Mouse (Mus musculus) layer of hippocampus, adult 11-12 months (tissue): ENCODE data around the gene Smarcc1.

Experiments
- DNase-seq: peaks from one replicate; pipeline ENCODE4 v3.0.0; 2022; ENCODE audit warnings: low spot score

Smarcc1 gene

DNA sequence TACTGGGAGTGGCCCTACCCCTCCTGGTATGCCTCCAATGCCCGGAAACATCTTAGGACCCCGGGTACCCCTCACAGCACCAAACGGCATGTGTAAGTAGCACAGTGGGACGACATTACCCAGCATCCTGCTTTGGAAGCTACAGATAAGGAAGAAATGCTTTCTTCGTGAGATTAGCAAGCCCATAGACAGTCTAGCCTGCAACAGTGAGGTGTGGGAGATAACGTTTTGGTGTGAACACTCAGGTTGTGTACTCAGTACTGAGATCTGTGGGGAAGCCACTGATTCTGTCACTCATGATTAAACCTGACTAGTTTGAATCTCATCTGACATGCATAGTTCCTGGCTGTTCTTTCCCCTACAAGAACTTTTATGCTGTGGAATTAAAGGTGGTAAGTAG lies 117.5 kb downstream of the Smarcc1 start:
- no peak for DNase-seq

DNA sequence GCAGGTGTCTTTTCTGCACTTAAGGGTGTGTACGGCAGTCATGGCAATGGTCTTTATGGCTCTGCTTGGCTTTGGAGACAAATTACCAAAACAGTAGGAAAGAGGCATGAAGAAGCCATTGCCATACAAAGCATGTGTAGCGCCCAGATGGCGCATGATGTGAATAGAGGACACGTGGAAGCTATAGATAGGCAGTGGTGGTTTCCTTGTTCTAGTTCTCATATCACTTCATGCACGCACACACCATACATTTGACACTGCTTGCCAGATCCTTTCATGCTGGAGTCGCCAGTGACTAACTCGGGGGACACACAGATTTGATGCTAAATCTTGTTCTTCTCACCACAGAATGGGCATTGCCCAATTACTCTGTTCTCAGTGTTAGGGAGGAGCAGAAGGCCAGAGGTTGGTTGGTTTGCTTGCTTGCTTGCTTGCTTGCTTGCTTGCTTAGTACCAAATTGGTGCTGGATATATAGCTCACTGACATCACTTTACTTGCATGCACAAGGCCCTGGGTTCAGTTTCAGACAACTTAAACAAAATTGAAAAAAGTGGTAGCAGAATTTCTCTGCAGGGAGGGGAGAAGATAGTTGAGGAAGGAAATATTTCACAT lies 125.8 kb downstream of the Smarcc1 start, which contains the start of gene Cspg5:
Gene Cspg5, plus strand, starts transcription at position 563 of the 613 bp plus-strand sequence.
- DNase-seq = no peak

DNA sequence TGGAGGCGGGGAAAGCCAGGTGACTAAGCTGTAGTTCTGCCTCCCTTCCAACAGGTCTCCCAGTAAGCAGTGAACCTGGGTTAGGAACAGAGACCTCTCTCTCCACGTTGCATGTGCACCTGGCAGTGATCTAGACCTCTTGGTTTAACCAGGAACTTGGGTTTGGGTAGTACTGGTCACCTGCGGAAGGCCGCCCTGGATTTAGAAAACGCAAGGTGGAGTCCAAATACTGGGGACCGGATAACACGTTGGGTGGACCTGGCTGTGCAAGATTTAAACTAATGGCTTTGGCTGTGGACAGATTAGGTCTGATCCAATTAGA lies 127.0 kb downstream of the Smarcc1 start:
- no peak for DNase-seq

GRCm38 (mm10) chr9:110244889-110245589 lies 127.5 kb downstream of the Smarcc1 start:
- peak; percentile 57 for DNase-seq

GRCm38 (mm10) chr9:110245590-110246320 lies 128.2 kb downstream of the Smarcc1 start:
- DNase-seq = peak; percentile 60

DNA sequence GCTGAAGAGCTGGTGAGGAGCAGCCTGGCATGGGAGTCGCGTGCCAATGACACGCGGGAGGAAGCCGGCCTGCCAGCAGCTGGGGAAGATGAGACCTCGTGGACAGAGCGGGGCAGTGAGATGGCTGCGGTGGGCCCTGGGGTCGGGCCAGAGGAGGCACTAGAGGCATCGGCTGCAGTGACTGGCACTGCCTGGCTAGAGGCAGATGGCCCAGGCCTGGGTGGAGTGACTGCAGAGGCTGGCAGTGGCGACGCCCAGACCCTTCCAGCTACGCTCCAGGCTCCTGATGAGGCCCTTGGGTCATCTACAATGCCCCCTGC lies 128.8 kb downstream of the Smarcc1 start:
- DNase-seq = no peak

DNA sequence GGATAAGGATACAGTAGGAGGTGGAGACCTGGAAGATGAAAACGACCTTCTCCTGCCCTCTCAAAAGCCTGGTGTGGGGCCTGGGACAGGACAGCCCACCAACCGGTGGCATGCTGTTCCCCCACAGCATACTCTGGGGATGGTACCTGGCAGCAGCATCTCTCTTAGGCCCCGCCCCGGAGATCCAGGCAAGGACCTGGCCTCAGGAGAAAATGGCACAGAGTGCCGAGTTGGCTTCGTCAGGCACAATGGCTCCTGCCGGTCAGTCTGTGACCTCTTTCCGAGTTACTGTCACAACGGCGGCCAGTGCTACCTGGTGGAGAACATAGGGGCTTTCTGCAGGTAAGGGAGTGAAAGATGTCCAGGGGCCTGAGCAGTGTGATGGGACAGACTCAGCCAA lies 129.5 kb downstream of the Smarcc1 start:
- no peak for DNase-seq

GRCm38 (mm10) chr9:110248861-110249260 lies 131.4 kb downstream of the Smarcc1 start:
- DNase-seq = no peak

DNA sequence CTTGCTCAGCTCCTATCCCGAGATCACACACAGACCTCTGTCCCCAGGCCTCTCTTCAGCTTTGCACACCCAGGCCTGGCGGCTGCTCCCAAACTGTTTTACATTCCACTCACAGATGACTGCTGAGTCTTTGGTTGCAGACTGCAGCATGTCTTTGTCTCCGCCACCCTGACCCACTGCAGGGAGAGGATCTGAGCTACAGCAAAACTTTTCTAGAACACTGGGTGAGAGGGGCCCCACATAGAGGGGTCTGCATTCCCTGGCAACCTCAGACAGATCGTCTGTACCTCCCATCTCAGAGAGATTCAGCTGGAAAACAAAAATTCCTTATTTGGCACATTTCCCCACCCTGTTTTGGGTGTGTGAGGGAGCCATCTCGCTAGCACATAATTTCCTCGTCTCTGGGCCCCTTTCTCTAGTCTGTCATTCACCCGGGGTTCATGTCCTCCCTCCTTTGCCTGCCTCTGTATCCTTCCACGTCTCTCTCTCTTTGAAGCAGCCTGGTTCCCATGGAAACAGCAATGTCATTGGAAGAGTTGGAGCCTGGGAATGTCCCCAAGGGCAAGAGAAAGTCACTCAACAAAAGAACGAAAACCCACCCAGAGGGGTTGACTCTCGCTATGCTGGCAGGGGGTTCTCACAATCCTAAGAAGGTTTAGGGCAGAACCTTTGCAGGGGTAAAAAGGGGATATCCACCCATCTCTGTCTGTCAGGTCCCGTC lies 132.5 kb downstream of the Smarcc1 start:
- DNase-seq = peak; percentile 67

- DNase-seq = peak; percentile 29
These were observed 133.3 kb downstream of the Smarcc1 start for GRCm38 (mm10) chr9:110250776-110251175.

DNA sequence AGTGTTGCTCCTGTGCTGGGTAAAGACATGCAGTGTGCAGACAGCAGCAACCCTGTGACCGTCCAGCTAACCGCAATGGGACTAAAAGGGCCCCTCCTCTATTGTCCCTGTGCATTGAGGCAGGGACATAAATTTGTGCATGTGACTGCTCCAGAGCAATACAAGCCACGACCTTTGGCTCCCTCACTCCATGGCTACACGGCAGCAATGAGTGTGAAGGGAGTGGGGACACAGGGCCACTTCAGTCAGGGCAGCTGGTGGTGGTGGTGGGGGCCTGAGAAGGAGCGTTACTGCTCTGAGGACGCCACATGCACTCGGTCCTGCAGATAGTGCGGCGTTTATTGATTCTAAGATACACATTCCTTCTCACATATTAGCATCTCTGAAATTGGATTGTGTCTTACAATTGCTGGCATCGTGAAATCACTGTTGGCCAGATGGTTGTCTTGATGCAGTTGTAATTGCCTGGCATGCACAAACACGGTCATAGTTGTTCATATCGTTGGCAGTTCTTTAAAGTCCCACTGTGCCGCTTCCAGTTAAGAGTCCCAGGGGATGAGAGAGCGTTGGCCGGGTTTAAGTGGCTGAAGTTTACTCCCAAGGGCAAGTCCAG lies 138.0 kb downstream of the Smarcc1 start:
- DNase-seq = peak; percentile 49

GRCm38 (mm10) chr9:110258646-110259045 lies 141.1 kb downstream of the Smarcc1 start:
- DNase-seq = no peak

DNA sequence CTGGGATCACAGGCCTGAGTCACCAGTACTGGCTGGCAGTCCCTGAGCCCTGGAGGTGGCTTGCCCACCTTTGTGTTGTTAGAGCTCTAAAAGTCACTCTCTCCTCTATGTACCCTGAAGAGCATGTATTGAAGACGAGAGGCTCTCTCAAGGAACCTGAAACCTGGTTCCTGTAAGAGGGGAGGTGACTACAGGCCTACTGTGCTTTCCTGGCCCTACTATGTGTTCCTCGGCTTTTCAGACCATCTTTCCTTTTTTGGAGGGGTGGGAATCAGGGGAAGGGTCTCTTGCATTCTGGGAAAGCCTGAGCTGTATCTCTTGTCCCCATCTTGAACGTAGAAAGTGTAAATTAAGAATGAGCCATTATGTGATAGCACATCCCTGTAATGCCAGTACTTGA lies 141.6 kb downstream of the Smarcc1 start:
- no peak for DNase-seq

- no peak for DNase-seq
These were observed 145.7 kb downstream of the Smarcc1 start for GRCm38 (mm10) chr9:110263181-110263580.

DNA sequence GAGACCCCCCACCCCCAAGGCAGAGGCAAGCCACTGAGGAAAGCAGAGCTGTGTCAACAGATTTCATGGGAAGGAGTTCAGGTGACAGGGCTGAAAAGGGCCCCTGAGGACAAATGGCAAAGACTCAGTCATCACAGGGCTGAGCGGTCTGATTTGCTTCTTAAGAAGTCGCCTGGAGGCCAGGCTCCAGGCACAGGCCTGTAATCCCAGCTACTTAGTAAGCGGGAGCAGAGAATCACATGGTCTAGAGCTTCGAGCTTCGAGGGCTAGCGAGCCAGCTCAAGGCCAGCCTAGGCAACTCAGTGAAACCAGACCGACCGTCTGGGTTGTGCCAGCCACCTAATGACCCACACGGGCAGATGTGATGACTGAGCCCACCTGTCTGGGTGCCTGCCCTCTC lies 147.5 kb downstream of the Smarcc1 start:
- DNase-seq = no peak

DNA sequence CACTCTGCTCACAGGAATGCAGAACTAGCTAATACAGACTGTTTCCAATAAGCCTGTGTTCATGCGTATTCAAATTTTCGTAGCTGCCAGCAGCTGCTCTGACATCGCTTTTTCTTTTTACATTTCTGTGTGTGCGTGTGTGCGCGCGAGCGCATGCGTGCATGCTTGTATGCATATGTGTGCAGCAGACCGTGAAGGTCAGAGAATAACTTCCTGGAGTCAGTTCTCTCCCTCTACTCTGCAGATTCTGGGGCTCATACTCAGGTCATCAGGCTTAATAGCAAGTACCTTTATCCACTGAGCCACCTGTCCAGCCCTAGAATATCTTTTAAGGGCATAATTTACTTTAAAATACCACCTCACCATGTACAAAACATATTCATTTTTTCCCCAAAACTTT lies 150.9 kb downstream of the Smarcc1 start:
- DNase-seq = no peak

- no peak for DNase-seq
These were observed 154.8 kb downstream of the Smarcc1 start for GRCm38 (mm10) chr9:110272330-110272729.

DNA sequence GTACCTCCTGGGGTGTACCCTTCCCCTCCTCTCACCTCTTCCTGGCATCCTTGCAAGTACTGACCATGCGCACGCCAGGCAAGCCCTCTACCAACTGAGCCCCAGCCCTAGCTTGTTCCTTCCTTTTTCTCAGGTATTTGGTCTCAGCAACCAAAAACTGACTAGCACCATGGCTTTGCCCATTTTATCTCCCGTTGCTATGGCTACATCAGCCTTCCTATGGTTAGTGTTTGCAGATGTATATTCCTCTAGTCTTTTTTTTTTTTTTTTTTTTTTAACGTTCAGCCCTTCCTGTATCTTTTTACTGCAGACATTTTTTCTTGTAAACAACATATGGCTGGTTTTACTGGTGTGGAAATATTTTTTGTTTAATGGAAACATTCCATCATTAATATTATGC lies 156.0 kb downstream of the Smarcc1 start:
- DNase-seq = no peak

DNA sequence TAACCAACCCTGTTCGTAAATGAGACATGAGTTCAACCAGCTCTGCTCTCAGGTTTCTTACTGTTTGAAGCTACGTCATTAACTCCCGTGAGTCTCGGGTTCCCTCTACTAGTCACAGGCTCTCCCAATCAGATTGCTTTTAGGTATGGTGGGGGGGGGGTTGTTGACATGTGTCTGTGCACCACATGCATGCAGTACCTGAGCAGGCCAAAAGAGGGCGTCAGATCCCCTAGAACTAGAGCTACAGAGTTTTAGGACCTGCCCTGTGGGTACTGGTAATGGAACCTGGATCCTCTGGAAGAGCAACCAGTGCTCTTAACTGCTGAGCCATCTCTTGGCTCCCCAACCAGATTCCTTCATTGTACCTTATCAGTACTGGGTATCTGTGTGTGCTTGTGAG lies 158.4 kb downstream of the Smarcc1 start:
- no peak for DNase-seq

- peak; percentile 73 for DNase-seq
These were observed 159.9 kb downstream of the Smarcc1 start for GRCm38 (mm10) chr9:110277431-110277881.

GRCm38 (mm10) chr9:110284075-110284697 lies 166.7 kb downstream of the Smarcc1 start:
- DNase-seq = no peak
